Mouse (Mus musculus): ENCODE data around the gene Srl. TPM values are rescaled to one million over a fixed set of nuclear protein-coding genes. Genes with fewer than 3 reads are reported as not detected.
A peak's percentile ranks its signal among the peaks of the same experiment; 100 is the strongest.

Gene Srl
- total and polyA plus RNA-seq, 2 experiments from 2014 or later, result 10.6 to 28.3 TPM

DNA sequence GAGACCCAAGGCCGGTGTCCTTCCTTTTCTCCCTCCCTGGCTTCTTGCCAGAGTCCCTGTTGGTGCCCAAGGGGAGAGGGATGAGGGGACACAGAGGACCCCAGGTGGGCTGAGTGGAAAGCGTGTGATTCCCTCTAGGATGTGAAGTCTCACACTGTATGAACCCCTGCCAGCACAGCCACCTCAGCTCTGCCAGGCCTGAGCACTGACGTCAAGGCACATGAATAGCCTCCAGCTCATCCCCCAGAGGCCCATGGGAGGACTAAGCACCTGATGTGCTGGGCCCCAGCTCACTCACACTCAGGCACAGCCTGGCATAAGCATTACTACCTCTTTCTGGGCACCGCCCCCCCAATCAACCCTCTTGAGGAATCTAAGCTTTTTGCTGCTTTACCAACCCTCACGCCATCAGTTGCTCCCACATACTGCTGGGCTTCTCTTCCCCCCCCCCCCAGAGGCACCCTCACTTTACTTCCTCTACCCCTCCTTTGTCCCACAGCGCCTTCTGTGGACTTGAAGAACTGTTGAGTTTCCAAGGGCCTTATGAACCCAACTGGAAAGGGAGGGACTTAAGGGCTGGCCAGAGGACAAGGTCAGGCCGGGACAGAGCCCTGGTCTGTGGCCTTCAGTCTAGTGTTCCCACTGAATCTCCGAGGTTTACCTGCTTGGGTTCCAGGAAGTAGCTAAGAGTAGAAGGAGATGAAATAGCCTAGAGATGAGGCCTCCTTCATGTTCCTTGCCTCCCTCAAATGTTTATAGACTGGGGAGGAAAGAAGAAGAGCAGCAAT is 40.8 kb downstream of the Srl start:
- ATAC-seq (no peak), DNase-seq (ENCODE audit: low spot score) (no peak)
- H3K27ac ChIP-seq, result no peak overlapping the region
- no peak for TF ChIP-seq CTCF (IDR thresholded peaks at IDR 0.05; ENCODE audit: low read depth)
- no peaks in the 10 kb centered on the region for H3K9me3 ChIP-seq (ENCODE audit: low read length)
- H3K27me3 ChIP-seq (ENCODE audit: insufficient read depth, low read length), result no peaks in the 10 kb centered on the region
- 78% methylated on average over 8 of the region's 8 CpGs for WGBS
- H3K36me3 ChIP-seq (ENCODE audit: insufficient read depth, low read length), result no peaks in the 10 kb centered on the region
- no peak overlapping the region for H3K4me3 ChIP-seq (ENCODE audit: low read length)
- no peaks in the 10 kb centered on the region for H3K4me1 ChIP-seq (ENCODE audit: insufficient read depth, low read length)
- no peak overlapping the region for H3K4me2 ChIP-seq (ENCODE audit: low read depth, low read length)
- no peak overlapping the region for H3K9ac ChIP-seq (replicated peaks; ENCODE audit: low read length)

DNA sequence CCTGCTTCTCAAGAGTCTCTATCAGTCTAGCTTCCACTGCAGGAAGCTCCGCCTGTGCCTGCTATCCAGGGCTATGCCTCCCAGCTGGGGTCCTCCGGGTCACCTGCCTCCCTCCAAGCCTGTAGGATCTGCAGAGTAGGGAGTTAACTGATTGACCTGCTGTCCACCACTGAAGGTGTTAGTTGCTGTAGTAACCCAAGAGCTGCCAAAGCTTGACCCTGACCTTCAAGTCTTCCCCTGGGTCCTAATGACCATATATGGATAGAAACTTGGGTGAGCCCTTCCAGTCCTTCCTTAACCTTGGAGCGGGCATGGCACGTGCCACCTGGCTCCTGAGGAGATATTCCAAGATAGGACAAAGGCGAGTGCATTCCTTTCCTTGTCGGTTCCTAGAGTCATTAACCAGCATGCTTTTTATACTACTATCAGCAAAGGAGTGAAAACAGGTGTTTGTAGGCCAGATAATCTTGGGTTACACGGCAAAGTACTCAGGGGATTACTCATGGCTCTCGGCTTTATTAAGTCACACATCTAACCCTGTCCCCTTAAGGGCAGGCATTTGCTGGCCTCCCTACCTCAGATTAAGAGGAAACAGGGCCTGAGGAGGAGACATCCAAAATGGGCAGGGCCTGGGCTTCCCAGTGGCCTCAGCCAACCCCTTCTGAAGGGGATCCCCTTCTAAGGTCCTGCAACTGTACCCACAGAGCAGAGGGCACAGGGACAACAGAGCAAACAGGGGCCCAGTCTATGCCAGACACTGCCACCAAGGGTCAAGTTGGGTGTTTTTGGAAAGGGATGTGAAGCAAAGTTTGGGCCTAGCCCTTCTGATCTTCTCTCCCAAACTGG is 43.6 kb downstream of the Srl start:
- Histone ChIP-seq H3K27ac (no peak overlapping the region), H3K4me1 (ENCODE audit: insufficient read depth, low read length) (no peaks in the 10 kb centered on the region), H3K9ac (replicated peaks; ENCODE audit: low read length) (no peak overlapping the region), H3K4me3 (ENCODE audit: low read length) (no peak overlapping the region), H3K4me2 (ENCODE audit: low read depth, low read length) (no peak overlapping the region), H3K36me3 (ENCODE audit: insufficient read depth, low read length) (no peaks in the 10 kb centered on the region), H3K9me3 (ENCODE audit: low read length) (no peaks in the 10 kb centered on the region), H3K27me3 (ENCODE audit: insufficient read depth, low read length) (no peaks in the 10 kb centered on the region)
- ATAC-seq, result no peak
- no peak for DNase-seq (ENCODE audit: low spot score)
- 83% methylated on average over 8 of the region's 8 CpGs for WGBS
- TF ChIP-seq CTCF (IDR thresholded peaks at IDR 0.05; ENCODE audit: low read depth), result no peak

DNA sequence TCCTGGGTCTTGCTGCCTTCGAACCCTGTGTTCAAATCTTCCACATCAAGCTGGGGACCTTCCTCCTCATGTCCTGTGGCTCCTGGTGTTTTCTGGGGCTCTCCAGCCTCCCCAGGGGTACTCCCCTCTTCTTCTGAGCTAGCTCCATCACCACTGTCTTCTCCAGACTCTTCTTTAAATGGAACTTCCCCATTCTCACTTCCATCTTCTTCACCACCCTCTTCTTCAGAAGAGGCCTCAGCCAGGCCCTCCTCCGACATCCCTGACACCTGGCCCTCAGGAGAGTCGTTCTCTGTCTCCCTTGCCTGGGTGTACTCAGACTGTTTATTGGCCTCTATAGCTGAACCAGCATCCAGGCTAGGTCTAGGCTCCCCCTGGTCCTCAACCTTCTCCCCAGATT is 45.1 kb downstream of the Srl start:
- ATAC-seq (no peak), DNase-seq (ENCODE audit: low spot score) (no peak)
- no peak overlapping the region for H3K27ac ChIP-seq
- TF ChIP-seq CTCF (IDR thresholded peaks at IDR 0.05; ENCODE audit: low read depth), result no peak
- 92% methylated on average over 3 of the region's 3 CpGs for WGBS
- no peaks in the 10 kb centered on the region for H3K36me3 ChIP-seq (ENCODE audit: insufficient read depth, low read length)
- H3K27me3 ChIP-seq (ENCODE audit: insufficient read depth, low read length), result no peaks in the 10 kb centered on the region
- H3K9ac ChIP-seq (replicated peaks; ENCODE audit: low read length), result no peak overlapping the region
- no peaks in the 10 kb centered on the region for H3K4me1 ChIP-seq (ENCODE audit: insufficient read depth, low read length)
- H3K9me3 ChIP-seq (ENCODE audit: low read length), result no peaks in the 10 kb centered on the region
- no peak overlapping the region for H3K4me3 ChIP-seq (ENCODE audit: low read length)
- H3K4me2 ChIP-seq (ENCODE audit: low read depth, low read length), result no peak overlapping the region

DNA sequence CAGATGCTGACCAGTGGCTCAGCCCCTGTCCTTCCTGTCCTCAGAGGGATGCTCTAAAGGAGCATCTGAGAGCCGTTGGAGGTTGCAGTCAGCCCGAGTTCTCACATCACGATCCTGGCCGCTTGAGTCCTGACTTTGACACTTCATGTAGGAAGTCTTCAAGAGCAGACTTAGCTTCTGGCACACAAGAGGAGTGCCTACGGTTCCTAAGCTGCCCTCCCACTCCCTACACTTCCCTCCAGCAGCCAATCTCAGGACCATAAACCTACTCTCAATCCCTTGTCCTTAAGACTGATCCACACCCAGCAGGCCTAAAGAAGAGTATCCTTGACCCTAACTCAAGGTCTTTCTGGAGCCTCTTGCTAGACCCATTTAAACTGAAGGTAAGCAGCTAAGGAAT is 45.8 kb downstream of the Srl start:
- Histone ChIP-seq H3K27ac (no peak overlapping the region), H3K9ac (replicated peaks; ENCODE audit: low read length) (no peak overlapping the region), H3K36me3 (ENCODE audit: insufficient read depth, low read length) (no peaks in the 10 kb centered on the region), H3K4me3 (ENCODE audit: low read length) (no peak overlapping the region), H3K27me3 (ENCODE audit: insufficient read depth, low read length) (no peaks in the 10 kb centered on the region), H3K4me2 (ENCODE audit: low read depth, low read length) (no peak overlapping the region), H3K4me1 (ENCODE audit: insufficient read depth, low read length) (no peaks in the 10 kb centered on the region), H3K9me3 (ENCODE audit: low read length) (no peaks in the 10 kb centered on the region)
- 87% methylated on average over 5 of the region's 5 CpGs for WGBS
- ATAC-seq (no peak), DNase-seq (ENCODE audit: low spot score) (no peak)
- TF ChIP-seq CTCF (IDR thresholded peaks at IDR 0.05; ENCODE audit: low read depth), result no peak

DNA sequence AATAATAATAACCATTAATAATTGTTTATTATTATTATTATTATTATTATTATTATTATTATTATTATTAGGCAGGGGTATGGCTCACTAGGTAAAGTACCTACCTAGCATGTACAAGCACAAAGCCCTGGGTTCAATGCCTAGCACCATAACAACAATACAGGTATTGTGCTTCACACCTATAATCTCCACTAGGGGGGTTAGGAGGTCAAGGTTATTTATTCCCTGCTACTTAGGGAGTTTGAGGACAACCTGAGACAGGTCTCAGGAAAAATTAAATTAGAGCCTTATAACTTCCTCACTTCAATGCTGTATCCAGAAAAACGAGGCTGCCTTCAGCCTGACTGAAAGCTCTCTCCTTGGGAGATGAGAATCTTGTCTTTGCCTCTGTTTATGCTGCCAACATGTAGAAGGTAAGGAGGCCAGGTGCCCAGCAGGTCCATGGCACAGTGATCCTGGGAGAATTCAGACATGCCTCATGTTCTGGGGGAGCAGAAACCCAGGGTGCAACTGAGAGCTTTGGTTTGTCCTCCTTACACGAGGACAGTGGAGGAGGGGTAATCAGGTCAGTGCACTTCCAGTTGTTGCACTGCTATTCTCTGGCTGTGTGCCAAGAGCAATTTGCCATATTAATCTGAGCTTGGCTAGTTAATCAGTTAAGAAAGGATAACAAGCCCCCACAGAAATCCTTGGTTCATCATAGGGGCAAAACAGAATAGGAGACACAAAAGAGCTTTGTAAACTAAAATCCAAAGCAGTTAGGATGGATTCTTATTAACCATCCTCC is 48.6 kb downstream of the Srl start:
- Histone ChIP-seq H3K4me3 (ENCODE audit: low read length) (no peak overlapping the region), H3K36me3 (ENCODE audit: insufficient read depth, low read length) (no peaks in the 10 kb centered on the region), H3K9ac (replicated peaks; ENCODE audit: low read length) (no peak overlapping the region), H3K4me1 (ENCODE audit: insufficient read depth, low read length) (no peaks in the 10 kb centered on the region), H3K9me3 (ENCODE audit: low read length) (no peaks in the 10 kb centered on the region), H3K4me2 (ENCODE audit: low read depth, low read length) (no peak overlapping the region), H3K27me3 (ENCODE audit: insufficient read depth, low read length) (no peaks in the 10 kb centered on the region), H3K27ac (no peak overlapping the region)
- WGBS, result 36% methylated on average over 2 of the region's 2 CpGs
- ATAC-seq, result no peak
- no peak for TF ChIP-seq CTCF (IDR thresholded peaks at IDR 0.05; ENCODE audit: low read depth)
- DNase-seq (ENCODE audit: low spot score), result peak; percentile 36

DNA sequence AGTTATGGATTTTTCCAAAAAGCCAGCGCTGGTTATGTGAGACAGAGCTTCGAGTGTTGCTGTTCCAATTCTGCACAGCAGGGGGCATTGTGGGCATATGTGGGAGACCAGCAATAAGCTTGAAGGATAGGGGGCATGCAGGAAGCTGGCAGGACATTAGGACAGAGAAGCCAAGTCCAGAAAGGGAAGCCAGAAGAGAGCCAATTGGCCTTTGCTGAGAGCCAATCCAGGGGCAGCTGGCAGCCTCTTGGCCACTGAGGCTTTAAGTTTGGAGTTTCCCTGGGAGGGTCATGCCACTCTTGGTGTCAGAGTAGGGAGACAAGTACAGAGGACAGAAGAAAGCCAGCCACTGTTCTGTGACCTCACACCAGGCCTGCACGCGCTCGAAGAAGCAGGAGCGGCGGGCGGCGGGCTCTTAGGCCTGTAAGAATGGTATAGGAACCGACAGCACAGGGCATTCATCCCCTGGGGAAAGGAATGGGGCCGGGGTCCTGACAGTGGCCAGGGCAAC is 52.4 kb downstream of the Srl start:
- peak; percentile 96 for ATAC-seq

More for the DNA sequence above, 52.4 kb downstream of the Srl start:
- Histone ChIP-seq H3K9ac (replicated peaks; ENCODE audit: low read length) (no peak overlapping the region), H3K27me3 (ENCODE audit: insufficient read depth, low read length) (no peaks in the 10 kb centered on the region), H3K4me1 (ENCODE audit: insufficient read depth, low read length) (no peaks in the 10 kb centered on the region), H3K4me2 (ENCODE audit: low read depth, low read length) (no peak overlapping the region), H3K27ac (peak overlapping the region; percentile 65), H3K9me3 (ENCODE audit: low read length) (no peaks in the 10 kb centered on the region), H3K36me3 (ENCODE audit: insufficient read depth, low read length) (no peaks in the 10 kb centered on the region), H3K4me3 (ENCODE audit: low read length) (no peak overlapping the region)
- TF ChIP-seq CTCF (IDR thresholded peaks at IDR 0.05; ENCODE audit: low read depth), result peak; percentile 95
- peak; percentile 94 for DNase-seq (ENCODE audit: low spot score)
- WGBS, result 39% methylated on average over 11 of the region's 11 CpGs

Measured in hindbrain, postnatal 0 days (tissue).